Mouse (Mus musculus) spleen, embryonic (tissue): Measurements from ENCODE around the gene Sugct.

Source experiments
- CTCF ChIA-PET: fragments of 350-600 bp; sonication (Branson Sonifier 250); formaldehyde crosslinking; loops from one replicate; lab custom pipeline; 2022; lab: Charles Lee

The Sugct gene

DNA sequence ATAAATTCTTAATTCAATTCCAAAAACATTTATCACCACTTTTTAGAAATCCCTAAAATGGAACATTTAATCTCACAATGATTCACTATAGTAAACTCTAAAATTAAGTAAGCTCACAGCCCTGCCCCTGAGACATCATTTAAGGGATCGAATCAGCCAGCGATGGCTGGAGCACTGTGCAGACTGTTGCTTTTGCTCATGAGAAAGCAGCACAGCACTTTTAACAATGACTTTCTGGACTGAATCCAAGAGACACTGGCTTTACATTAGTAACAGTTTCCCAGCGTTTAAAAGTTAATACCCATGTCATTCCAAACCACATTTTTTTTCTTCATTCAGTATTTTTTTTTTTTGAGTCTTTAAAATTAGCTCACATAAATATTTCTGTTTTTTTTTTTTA is 398.9 kb downstream of the Sugct start:
- CTCF ChIA-PET = no interaction called here

DNA sequence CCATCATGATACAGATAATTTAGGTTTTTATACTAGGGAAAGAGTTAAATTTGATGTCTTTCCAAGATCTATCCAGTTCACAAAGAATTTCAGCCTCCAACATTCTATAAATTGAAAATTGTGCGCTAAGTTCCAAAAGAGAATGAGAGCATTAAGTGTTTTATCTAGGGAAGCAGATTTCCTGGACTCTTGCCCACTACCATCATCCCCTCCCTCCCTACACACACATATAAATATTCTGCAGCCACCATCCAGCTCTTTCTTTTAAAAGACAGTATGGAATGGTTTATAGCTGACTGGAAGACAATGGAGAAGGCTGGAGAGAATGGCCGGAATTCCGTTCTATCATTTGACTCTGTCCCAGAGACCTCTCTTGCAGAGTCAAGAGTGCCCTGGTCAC is 404.3 kb downstream of the Sugct start:
- CTCF ChIA-PET = no interaction called here

DNA sequence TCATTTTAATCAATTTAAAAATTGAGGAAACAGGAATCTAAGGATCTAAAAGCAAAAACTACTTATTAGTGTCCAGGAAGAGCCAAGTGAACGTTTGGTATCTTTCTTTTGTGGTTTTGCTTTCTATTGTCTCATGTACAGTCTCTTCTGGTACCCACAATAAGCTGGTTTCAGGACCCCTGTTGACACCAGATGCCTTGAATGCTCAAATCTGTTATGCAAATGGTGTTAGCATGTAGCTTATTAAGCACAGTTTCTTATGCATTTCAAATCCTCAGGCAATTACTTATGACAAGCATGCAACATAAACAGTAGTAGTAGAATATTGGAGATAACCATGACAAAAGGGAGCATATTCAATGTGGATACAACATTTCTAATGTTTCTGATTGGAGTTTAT is 407.0 kb downstream of the Sugct start:
- CTCF ChIA-PET = no interaction called here

DNA sequence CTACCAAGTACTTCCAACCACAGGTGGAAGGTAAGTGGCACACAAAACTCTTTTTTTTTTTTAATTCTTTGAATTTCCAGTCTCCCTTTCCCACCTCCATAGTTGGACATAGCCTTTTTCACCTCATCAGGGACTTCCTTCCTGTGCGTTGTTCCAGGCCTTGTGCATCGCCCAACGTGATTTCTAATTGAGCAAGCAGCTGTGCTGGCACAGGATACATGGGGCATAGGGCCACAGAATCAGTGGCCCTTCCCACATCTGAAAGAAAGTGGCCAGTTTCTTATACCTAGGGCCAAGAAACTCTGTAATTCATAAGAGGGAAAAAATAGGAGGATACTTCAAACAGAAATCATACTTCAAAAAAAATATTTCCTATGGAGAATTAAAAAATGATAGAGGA is 449.4 kb downstream of the Sugct start:
- CTCF ChIA-PET = no interaction called here

DNA sequence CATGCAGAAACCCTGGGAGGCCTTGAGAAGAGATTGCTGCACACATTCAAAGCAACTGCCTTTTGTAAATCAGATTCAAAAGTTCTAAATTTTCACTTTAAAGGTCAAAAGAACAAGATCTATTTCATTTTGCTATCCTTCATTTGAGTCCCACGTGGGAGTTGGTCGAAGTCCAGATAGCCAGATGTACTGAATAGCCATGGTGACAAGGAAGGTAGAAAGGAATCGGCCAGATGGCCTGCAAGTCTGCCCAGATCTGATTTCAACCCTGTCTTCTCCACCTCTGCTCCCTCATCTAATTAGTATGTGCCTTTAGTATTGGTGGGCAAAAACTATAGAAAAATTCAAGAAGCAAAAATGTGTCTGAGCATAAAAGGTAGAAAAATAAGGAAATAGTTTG is 478.8 kb downstream of the Sugct start:
- CTCF ChIA-PET = no interaction called here

DNA sequence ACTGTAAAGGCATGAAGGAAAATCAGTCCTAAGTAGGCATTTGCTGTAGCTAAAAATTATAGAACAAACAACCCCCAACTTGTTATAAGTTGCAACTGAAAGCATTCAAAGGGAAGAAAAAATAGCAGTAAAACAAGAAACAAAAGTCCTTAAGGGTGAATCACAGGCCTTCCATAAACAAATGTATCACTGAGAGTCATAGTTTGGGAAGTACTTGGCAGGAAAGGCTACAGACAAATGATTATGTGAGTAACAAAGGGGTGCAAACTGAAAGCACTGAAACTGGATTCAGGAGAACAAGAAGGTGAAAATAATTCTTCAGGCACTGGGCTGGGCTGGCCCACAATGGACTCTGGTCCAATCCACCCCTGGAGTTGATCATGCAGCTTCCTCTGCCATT is 482.7 kb downstream of the Sugct start:
- CTCF ChIA-PET = no interaction called here

DNA sequence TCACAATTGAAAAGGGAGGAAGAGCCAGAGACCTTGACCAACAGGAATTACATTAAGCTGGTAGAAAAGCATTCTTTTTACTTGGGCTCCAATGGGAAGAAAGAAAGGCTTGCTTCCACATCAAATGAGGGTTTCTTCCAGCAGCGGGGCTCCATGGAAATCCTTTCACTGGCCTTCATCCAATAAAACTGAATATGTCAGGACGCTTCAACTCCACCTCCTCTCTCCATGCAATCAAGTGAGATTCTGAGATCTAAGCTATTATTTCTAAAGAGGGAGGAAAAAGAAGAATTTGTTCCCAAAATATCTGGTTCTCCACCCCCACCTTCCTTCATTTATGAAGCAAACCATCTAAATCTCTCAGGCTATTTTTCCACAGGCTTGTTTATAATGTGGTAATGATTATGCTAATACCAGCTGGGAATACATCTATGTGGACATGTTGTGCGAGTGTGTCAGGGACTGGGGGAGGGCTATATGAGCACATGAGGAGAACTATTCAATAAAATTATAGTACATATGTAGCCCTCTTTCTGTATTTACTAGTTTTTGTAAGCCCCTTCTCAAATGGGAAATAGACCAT is 505.1 kb downstream of the Sugct start:
- CTCF ChIA-PET = no interaction called here

DNA sequence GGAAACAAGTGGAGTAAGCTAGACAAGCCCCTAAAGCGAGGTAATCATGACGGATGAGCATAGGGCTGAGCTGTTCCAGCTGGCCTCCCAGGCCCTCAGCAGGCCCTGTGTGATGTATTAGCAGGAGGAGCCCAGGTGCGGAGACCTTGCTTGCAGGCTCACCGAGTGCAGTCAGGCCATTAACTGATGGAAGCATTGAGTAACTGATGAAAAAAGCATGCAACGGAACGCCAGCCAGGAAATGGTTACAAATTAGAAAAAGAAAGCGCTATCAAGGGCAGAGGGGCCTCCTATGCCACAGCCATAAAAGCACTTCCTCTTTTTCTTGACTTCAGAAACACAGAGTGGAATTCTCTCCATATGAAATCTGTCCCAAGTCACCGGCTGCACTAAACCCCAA is 510.1 kb downstream of the Sugct start:
- CTCF ChIA-PET = no interaction called here

DNA sequence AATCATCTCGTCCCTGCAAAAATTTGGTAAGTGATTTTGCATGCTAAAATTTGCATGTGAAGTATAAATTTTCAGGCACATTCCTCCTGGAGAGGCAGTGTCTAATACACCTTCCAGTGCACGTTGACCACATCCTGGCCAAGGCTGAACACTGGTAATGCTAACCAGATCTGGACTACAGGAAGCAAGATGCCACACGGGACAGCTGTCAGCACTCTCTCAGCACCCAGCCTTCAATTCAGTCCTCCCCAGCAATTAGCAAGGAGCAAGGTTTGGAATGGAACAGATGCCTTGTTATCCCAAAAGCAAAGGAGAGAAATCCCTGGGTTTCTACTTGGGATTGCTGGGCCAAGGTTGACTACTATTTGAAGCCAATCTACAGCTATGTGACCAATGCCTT is 529.4 kb downstream of the Sugct start:
- CTCF ChIA-PET = no interaction called here

DNA sequence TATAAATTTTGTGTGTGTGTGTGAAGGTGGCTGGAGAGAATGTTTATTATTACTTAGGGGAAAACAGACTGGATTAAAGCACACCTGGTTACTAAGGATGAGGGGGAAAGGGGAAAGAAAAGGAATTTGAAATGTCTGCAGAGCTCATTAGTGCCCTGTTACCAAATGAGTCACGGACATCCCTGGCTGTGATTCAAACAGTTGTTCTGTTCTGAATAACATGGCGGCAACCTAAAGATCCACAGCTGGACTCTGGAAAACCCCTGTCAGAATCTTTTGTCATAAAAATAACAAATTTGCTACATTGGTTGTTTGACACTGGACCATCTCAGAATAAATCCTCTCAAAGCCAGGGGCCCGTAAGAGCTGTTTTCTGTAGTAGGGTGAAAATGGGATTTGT is 530.6 kb downstream of the Sugct start:
- CTCF ChIA-PET = no interaction called here

DNA sequence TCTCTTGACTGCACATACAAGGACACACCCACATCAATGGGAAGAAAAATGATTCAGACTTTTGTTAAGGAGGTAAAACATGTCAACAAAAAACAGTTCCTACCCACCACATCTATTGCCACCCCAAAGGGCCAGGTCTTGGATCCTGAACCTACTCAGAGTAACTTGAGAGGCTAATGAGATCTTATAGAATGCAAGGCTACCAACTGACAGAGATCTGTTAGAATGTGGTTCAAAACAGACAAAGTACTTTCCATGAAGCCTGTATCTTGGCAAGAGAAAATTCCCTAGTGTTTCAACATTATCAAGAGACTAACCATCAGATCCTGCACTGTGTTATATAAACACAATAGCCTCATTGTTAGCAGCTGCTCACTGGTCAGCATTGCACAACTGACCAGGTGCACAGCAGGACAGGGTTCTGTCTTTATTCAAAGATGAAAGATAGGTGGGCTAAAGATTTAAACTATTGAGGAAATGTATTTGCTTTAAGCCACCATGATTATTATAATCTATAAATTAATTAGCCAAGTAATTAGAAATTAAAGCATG is 548.8 kb downstream of the Sugct start:
- CTCF ChIA-PET = no interaction called here

DNA sequence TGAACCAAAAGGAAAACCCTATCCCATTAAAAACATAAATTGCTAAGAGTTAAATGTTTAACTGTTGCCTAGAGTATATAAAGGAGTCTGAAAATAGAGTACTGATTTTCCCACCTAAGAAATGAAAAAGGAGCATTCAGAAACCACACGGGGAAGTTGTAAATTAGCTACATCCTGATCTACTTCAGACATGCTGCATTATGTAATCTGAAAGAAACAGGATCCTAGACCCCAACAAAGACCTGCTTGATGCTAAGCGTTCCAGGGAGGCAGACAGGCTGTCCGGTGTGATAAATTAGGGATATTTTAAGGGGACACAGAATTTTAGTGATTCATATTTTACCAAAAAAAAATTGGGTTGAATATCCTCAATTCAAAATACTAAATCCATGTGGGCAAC is 579.3 kb downstream of the Sugct start:
- CTCF ChIA-PET = no interaction called here

DNA sequence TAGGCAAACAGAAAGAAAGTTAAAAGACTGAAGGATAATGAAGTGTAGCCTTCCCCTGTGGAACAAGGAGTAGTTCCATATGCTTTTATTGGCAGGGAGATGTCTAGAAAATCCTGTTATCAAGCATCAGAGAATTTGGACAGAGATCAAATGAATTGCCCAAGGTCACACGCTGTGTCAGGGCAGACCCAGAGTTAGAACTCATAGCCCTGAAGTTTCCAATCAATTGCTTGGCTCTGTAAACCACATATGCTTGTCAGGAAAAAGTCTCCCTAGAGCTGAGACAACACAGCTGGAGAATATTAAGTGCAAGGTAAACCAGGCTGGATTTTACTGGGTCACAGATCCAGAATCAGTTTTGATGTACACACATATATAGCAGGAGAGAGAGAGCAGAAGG is 593.0 kb downstream of the Sugct start:
- CTCF ChIA-PET = no interaction called here

DNA sequence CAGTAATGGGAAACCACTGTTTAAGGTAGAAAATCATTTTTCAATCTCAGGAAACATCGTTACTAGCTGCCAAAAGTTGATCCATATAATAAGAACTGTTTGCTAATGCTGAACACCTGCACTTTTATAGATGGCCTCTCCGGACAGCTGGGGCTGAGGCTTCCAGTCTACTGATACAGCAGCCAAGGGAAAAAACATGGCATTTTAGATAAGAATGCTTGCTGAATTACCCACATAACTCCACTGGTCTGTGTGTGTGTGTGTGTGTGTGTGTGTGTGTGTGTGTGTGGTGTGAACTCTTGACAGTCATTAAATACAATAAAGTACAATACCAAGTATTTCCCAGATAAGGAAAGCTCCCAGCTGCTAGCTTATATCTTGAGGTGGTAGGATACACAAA is 608.8 kb downstream of the Sugct start:
- CTCF ChIA-PET = no interaction called here

DNA sequence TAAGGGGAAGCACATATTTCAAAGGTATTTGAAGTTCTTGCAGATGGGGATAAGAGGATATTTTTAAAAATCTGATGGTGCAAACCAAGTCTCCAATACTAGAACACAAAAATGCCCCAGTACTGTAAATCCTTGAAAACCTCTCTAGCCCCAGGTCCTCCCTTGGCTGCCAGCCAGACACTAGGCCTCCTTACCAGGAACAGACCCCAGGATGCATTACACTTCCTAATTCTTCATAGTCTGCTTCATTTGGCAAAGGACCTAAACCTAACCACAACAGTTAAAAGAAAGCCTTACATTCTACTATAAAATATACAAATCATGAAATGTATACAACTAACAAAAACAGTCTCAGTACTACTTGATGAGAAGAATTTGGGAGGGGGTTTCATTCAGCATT is 609.2 kb downstream of the Sugct start:
- CTCF ChIA-PET = no interaction called here

DNA sequence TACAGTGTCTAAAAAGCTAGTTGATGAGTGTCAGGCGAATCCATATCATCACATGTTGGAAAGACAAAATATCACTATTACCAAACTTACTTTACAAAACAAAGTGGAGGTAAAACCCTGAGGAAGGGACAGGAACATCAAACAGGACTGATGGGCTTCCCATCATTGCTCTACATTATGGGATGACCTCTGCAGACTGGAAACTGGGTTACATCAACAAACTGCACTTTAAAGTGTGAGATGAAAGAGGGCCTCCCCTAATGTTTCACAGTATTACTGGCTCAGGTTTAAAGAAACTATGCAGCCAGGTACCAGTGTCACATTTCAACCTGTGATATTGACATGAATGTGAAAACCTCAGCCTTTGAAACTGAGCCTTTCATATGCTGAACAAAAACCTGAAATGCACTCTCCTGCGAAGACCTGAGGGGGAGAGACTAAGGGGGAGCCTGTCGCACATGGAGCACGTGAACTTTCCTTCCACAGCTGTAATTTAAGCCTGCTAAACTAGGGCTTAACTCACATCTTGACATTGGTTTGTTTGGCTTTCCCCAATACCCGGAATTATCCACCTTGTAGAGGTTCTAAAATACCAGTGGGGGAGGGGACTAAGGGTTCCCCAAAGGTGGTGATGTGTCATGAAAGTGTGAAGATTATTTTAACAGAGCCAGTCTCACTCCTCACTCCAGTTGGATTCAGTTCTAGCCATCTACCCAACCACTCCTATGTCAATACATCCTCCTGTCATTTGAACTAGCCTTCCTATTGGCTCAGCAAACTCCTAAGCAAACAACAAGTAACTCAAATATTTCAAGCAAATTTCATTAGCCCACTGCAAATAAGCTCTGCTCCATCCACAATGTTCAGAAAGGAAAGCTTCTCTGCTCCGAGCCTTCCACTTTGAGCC is 610.2 kb downstream of the Sugct start:
- CTCF ChIA-PET = no interaction called here

DNA sequence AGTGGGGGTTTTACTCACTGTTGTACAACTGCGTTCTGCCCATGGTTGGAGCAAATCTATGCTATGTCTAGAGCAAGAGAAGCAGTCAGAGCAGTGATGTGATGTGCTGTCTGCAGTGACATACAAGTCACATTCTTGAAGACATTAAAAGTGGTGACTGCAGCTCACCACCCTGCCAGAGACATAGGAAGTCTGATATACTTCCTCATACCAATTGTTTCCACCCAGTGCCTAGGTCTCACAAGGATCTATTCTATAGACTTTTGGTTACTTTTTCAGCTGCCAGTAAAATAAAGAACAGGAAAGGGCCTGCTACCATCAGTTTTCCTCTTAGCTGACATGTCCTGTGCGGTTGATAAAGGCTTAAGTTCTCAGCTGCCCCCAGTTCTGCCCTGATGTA is 613.7 kb downstream of the Sugct start:
- CTCF ChIA-PET = no interaction called here

DNA sequence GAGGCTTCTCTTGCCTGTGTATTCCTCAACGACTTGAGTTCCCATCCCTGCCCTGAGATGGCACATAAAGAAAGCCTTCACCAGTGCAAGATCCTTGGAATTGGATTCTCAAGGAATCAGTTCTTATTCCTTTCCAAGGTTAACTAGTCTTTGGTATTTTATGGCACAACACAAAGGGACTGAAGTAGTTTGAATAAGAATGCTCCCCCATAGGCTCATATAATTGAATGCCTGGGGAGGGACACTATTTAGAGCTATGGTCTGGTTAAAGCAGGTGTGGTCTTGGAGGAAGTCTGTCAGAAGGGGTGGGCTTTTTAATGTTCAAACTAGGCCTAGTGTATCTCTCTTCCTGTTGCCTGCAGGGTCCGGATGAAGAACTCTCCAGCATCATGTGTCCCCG is 629.8 kb downstream of the Sugct start:
- CTCF ChIA-PET = interaction anchor here (0.6 kb wide), 1 partner anchor 779 kb away, joined by 3 read pairs; no protein-coding TSS in a partner anchor

DNA sequence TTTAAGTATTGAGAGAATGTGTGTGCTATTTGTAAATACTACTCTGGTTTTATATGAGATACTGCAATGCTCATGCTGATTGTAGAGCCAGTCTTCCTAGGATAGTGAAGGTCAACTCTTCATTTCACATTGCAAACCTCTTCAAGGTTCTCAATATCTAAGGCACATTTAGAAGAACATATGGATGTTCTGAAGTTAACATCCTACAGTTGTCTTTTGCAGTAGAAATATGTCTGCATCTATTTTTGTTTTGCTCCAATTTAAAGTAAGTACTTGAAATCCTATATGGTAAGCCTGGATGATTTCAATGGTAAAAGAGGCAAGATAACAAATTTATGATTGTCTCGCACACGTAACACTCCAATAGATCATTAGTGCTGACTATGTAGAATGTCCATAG is 638.7 kb downstream of the Sugct start:
- CTCF ChIA-PET = no interaction called here

DNA sequence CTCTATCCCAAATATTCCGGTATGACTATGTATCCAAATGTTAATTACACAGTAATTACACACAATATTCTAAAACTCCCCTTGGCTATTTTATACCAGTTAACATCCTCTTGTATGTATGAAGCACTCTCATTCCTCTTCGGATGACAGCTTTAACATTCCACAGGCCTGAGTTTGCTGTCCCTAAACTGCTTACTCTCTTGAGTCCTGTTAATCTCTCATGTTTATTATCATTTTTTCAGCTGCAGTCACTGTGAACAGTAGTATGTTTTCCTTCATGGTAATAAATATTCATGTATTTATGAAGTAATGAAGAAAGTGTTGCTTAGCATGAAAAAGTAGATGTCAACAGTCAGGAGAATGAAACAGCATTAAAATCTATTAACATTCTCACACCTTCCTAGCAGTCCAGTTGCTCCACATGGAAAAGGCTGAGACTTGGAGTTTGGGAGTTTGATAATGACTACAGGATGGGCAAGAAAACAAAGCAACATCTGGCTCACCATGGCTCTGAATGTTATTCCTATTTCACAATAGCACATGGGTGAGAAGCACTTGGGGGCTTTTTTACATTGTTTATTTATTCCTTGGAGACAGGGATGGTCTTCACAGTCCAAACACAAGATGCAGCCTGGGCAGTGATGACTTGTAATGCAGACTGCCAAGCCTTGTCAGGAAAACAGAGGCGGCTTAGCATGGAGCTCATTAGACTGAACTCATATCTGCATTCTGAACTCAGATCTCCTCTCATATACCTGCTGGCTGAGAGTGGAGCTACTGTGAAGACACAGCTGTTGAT is 651.7 kb downstream of the Sugct start:
- CTCF ChIA-PET = no interaction called here

DNA sequence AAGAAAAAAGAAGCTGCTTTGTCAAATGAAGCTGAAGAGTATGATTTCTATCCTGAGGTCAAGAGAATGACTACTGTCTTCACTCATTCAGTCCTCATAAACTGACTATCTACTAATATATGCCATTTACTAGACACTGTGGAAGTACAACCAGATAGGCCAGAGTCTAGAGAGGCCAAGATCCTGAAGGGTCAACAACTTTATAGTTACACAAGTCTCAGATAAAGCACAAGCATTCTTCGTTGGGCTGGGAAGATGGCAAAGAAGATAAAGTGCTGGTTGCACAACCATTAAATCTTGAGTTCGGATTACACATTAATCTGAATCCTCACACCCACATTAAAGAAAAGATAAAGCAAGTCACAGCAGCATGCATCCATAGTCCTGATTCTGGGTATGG is 653.0 kb downstream of the Sugct start:
- CTCF ChIA-PET = no interaction called here

DNA sequence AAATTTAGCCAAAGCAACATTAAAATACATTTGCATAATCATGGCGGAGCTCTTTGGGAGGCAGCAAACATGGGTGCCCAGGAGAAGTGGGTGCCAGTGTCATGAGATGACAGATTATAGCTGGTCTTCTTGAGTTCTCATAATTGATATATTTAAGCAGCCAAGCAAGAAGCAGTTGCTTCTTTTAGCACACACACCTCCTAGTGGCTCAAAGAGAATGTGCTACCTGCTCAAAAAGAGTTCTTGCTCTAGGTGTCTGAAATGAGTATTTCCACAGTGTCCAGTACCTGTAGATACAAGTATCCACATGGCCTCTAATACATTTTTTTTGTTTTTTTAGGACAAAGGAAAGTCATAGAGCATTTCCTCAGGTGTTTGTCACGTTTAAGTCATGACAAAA is 655.6 kb downstream of the Sugct start:
- CTCF ChIA-PET = no interaction called here
